Mouse (Mus musculus) midbrain, embryonic 14.5 days (tissue): Measurements from ENCODE around the gene Zfp26. TPM values are rescaled to one million over a fixed set of nuclear protein-coding genes. Genes with fewer than 3 reads are reported as not detected.

ENCODE experiments used
- ATAC-seq: fragments of 200-750 bp; cut with Nextera tagmentation; 2 replicates; pipeline ENCODE4 v1.8.0; 2017; ENCODE audit warnings: moderate number of reproducible peaks, moderate library complexity; ENCODE audit not compliant: low FRiP score, low TSS enrichment
- DNase-seq: peaks from one replicate; pipeline ENCODE4 v3.0.0-alpha.2; 2015
- H3K27ac ChIP-seq: fragments of 300-500 bp; sonication (generic); replicated peaks from 2 replicates; pipeline ENCODE4 v1.5.1; 2014; ENCODE audit warnings: mild to moderate bottlenecking, low read depth, low read length, moderate library complexity
- H3K27me3 ChIP-seq: fragments of 300-500 bp; sonication (generic); 2 replicates; pipeline ENCODE4 v1.6.1; 2014; ENCODE audit warnings: low read length, control low read depth, mixed read lengths; ENCODE audit not compliant: control insufficient read depth, insufficient read depth
- H3K36me3 ChIP-seq: fragments of 300-500 bp; sonication (generic); 2 replicates; pipeline ENCODE4 v1.6.1; 2014; ENCODE audit warnings: low read length, control low read depth; ENCODE audit not compliant: control insufficient read depth, insufficient read depth
- H3K4me1 ChIP-seq: fragments of 300-500 bp; sonication (generic); 2 replicates; pipeline ENCODE4 v1.6.1; 2014; ENCODE audit warnings: mild to moderate bottlenecking, antibody characterized with exemption, low read length, control low read depth; ENCODE audit not compliant: control insufficient read depth, insufficient read depth
- H3K4me2 ChIP-seq: fragments of 300-500 bp; sonication (generic); 2 replicates; pipeline ENCODE4 v1.6.1; 2014; ENCODE audit warnings: mild to moderate bottlenecking, low read length, moderate library complexity
- H3K4me3 ChIP-seq: fragments of 300-500 bp; sonication (generic); replicated peaks from 2 replicates; pipeline ENCODE4 v1.5.1; 2014; ENCODE audit warnings: low read depth, low read length
- H3K9ac ChIP-seq: fragments of 300-500 bp; sonication (generic); replicated peaks from 2 replicates; pipeline ENCODE4 v1.6.1; 2014; ENCODE audit warnings: mild to moderate bottlenecking, low read length, moderate library complexity
- H3K9me3 ChIP-seq: fragments of 300-500 bp; sonication (generic); 2 replicates; pipeline ENCODE4 v1.6.1; 2016; ENCODE audit warnings: low read length, control low read depth, mixed read lengths; ENCODE audit not compliant: control insufficient read depth
- WGBS: fragments of 180-500 bp; shearing (Covaris S2); extraction: QIAGEN DNeasy Blood & Tissue Kit; methylation state at CpG from one replicate; pipeline ENCODE4 v1.1.7; 2014; 5-methylcytosine and 5-hydroxymethylcytosine counted together
- polyA plus RNA-seq: library from polyadenylated mRNA; unstranded; fragments of >200 nt; fragmentation: Nextera tagmentation; extraction: Ambion mirVana; gene quantifications from 2 replicates; pipeline ENCODE4 v1.2.1, GENCODE M21; 2014

Zfp26 gene
- polyA plus RNA-seq = 25.3 and 31.0 TPM in 2 replicates

DNA sequence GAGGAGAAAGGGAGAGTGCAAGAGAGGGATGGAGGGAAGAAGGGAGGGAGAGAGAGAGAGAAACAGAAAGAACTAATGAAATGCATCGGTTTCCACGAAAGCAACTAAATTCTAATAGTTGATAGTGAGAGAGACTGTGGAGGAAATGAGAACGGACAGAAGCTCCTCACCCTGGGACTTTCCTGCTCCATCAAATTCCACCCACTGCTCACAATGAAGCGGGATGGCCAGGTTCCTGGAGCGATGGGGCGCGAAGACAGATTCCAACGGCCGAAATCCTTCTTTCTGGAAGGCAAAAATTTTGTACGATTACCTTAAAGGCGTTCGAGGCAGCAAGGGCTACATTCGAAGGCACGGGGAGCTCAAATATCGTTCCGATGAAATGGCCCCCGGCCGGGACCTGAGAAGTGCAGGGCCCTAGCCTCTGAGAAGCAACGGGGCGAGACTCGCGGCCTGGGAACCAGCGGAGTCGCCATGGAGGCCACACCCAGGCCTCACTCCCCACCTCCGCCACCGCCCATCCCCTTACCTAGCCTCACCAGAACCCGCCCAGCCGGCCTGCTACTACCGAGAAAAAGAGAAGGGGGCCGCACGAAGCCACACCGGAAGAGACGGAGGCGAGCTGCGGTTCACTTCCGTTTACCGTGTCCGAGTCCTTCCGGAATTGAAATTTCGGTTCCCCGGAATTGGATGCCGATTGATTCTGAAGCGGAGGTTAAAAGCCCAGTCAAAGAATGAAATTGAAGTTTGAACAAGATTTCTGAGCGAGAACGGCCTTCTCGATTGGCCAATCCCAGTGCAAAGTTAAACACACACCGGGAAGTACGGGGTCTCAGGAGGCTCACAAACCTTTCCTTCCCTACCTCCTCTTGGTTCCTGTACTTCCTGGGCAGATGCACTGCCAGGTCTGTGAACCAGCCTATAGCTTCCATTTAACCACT lies at the start of gene Zfp26:
Gene Zfp26, minus strand, starts transcription at position 786 of the 941 bp plus-strand sequence.
- Histone ChIP-seq H3K27me3 (no peaks in the 10 kb centered on the region), H3K4me1 (peaks cover 11% of the 10 kb centered on the region), H3K4me3 (peak within 1 kb of the TSS; percentile 96), H3K9me3 (no peaks in the 10 kb centered on the region), H3K4me2 (peak within 1 kb of the TSS; percentile 73), H3K27ac (peak within 1 kb of the TSS; percentile 87), H3K36me3 (peaks cover 23% of the 10 kb centered on the region), H3K9ac (peak within 1 kb of the TSS; percentile 92)
- WGBS = under 1% methylated on average over 48 of the region's 48 CpGs
- ATAC-seq (peak; percentile 88), DNase-seq (peak; percentile 87)

- Histone ChIP-seq H3K27ac (no peak overlapping the region), H3K4me3 (no peak overlapping the region), H3K27me3 (no peaks in the 10 kb centered on the region), H3K4me2 (no peak overlapping the region), H3K9ac (no peak overlapping the region), H3K9me3 (no peaks in the 10 kb centered on the region), H3K4me1 (no peaks in the 10 kb centered on the region), H3K36me3 (peaks cover 48% of the 10 kb centered on the region)
- 68% methylated on average over 3 of the region's 3 CpGs for WGBS
- no peak for DNase-seq
- no peak for ATAC-seq
Measured at GRCm38 (mm10) chr9:20509676-20510075, 49.7 kb upstream of the Zfp26 start.

- no peak overlapping the region for H3K9ac ChIP-seq
- DNase-seq = no peak
- 92% methylated on average over 5 of the region's 5 CpGs for WGBS
- no peaks in the 10 kb centered on the region for H3K9me3 ChIP-seq
- no peaks in the 10 kb centered on the region for H3K4me1 ChIP-seq
- H3K36me3 ChIP-seq = peaks cover 77% of the 10 kb centered on the region
- H3K27ac ChIP-seq = no peak overlapping the region
- no peak overlapping the region for H3K4me2 ChIP-seq
- no peak for ATAC-seq
- no peaks in the 10 kb centered on the region for H3K27me3 ChIP-seq
- H3K4me3 ChIP-seq = no peak overlapping the region
Measured at GRCm38 (mm10) chr9:20504801-20505200, 44.8 kb upstream of the Zfp26 start.

DNA sequence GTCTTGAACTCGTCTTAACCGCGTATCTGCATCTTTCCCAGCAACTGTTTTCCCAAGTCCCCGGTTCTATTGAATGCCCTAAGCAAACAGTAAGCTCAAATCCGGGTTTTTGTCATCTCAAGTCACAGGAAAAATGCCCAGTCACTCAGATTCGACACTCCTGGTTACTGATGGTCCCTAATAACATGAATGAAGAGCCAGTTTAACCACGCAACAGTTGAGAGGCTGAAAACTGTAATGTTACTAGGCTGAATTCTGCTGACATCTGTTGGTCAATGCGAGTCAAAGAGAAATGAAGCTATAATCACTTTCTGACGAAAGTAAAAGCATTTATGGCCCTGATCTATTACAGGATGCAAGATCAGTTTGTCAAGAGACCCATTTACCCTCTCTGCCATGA lies 33.3 kb upstream of the Zfp26 start:
- Histone ChIP-seq H3K27me3 (no peaks in the 10 kb centered on the region), H3K4me2 (peak overlapping the region; percentile 82), H3K4me1 (peaks cover 26% of the 10 kb centered on the region), H3K27ac (peak overlapping the region; percentile 92), H3K36me3 (peaks cover 41% of the 10 kb centered on the region), H3K4me3 (peak overlapping the region; percentile 86), H3K9me3 (no peaks in the 10 kb centered on the region), H3K9ac (peak overlapping the region; percentile 72)
- 11% methylated on average over 9 of the region's 9 CpGs for WGBS
- DNase-seq (no peak), ATAC-seq (no peak)

- peaks cover 26% of the 10 kb centered on the region for H3K4me1 ChIP-seq
- DNase-seq = peak; percentile 97
- ATAC-seq = peak; percentile 96
Measured at GRCm38 (mm10) chr9:20492527-20493233, 32.7 kb upstream of the Zfp26 start, which contains the start of gene Zfp426. TSS of gene Zfp426 (minus strand) at chr9:20492746.

GRCm38 (mm10) chr9:20491858-20492526 lies 32.0 kb upstream of the Zfp26 start:
- H3K27me3 ChIP-seq = no peaks in the 10 kb centered on the region
- peak; percentile 11 for DNase-seq
- WGBS = 13% methylated on average over 20 of the region's 20 CpGs

More at GRCm38 (mm10) chr9:20492527-20493233, 32.7 kb upstream of the Zfp26 start, which contains the start of gene Zfp426:
- Histone ChIP-seq H3K9ac (peak within 1 kb of the TSS; percentile 72), H3K27ac (peak within 1 kb of the TSS; percentile 92), H3K36me3 (peaks cover 35% of the 10 kb centered on the region), H3K4me3 (peak within 1 kb of the TSS; percentile 86), H3K4me2 (peak within 1 kb of the TSS; percentile 82), H3K9me3 (no peaks in the 10 kb centered on the region), H3K27me3 (no peaks in the 10 kb centered on the region)
- 1% methylated on average over 40 of the region's 40 CpGs for WGBS

DNA sequence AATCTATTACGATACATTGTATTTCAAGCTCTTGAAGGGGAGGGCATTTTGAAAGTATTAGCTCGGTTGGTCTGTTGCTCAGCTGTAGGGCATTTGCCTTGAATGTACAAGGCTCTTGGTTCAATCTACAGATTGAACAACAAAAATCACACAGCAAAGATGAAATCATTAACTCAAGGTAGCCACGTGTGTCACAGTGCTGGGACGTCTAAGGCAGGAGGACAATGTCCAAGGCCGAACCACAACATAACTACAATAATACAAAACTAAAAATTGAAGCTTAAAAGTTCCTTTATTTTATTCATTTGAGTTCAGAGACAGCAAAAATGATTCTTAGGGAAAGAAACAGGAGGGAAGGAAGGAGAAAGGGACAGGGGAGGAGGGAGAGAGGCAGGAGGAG lies 29.6 kb upstream of the Zfp26 start:
- peaks cover 28% of the 10 kb centered on the region for H3K36me3 ChIP-seq
- no peak overlapping the region for H3K9ac ChIP-seq
- H3K4me1 ChIP-seq = peaks cover 26% of the 10 kb centered on the region
- DNase-seq = no peak
- H3K4me2 ChIP-seq = 0 out of 2 replicates have a peak overlapping the region, but pooled peaks have one; percentile 15
- 92% methylated on average over 5 of the region's 5 CpGs for WGBS
- no peak for ATAC-seq
- H3K9me3 ChIP-seq = no peaks in the 10 kb centered on the region
- H3K27ac ChIP-seq = no peak overlapping the region
- H3K4me3 ChIP-seq = no peak overlapping the region
- no peaks in the 10 kb centered on the region for H3K27me3 ChIP-seq

More at GRCm38 (mm10) chr9:20491858-20492526, 32.0 kb upstream of the Zfp26 start:
- Histone ChIP-seq H3K36me3 (peaks cover 28% of the 10 kb centered on the region), H3K4me1 (peaks cover 26% of the 10 kb centered on the region), H3K9me3 (no peaks in the 10 kb centered on the region), H3K4me3 (peak overlapping the region; percentile 86), H3K27ac (peak overlapping the region; percentile 92), H3K4me2 (peak overlapping the region; percentile 82), H3K9ac (peak overlapping the region; percentile 72)
- no peak for ATAC-seq

DNA sequence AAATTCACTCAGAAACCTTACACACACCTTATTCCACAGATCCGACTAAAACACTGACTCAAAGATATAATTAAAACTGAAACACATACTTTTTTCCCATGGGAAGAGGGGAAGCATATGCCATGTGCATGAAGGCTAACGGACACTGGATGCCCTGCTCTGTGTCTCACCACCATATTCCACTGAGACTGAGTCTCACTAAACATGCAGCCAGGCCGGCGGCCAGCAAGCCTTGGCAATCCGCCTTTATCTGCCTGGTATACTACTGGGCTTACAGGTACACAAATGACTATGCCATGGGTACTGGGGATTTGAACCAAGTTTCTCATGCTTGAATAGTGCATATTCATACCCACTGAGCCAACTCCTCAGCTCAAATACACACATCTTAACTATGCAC lies 19.4 kb upstream of the Zfp26 start:
- Histone ChIP-seq H3K27me3 (no peaks in the 10 kb centered on the region), H3K4me2 (no peak overlapping the region)

More for the DNA sequence above, 19.4 kb upstream of the Zfp26 start:
- DNase-seq (no peak), ATAC-seq (no peak)
- Histone ChIP-seq H3K4me1 (no peaks in the 10 kb centered on the region), H3K4me3 (no peak overlapping the region), H3K9ac (no peak overlapping the region), H3K27ac (no peak overlapping the region), H3K36me3 (peaks cover 71% of the 10 kb centered on the region), H3K9me3 (no peaks in the 10 kb centered on the region)
- WGBS = 79% methylated on average over 5 of the region's 5 CpGs
